Mouse (Mus musculus) cerebellum, adult 9-10 months (tissue): ENCODE measurements around the gene Ccdc12.

Source experiments
- DNase-seq: peaks from one replicate; pipeline ENCODE4 v3.0.0; 2022

Gene Ccdc12

GRCm38 (mm10) chr9:110745752-110746151 is 89.4 kb downstream of the Ccdc12 start:
- no peak for DNase-seq

- no peak for DNase-seq
Measured at GRCm38 (mm10) chr9:110746238-110746637, 89.9 kb downstream of the Ccdc12 start.

- no peak for DNase-seq
Measured at GRCm38 (mm10) chr9:110746961-110747360, 90.7 kb downstream of the Ccdc12 start, which contains the start of gene Pth1r. Gene Pth1r (minus strand): TSS chr9:110747145.

GRCm38 (mm10) chr9:110748451-110748850 is 92.1 kb downstream of the Ccdc12 start:
- no peak for DNase-seq

- DNase-seq, result no peak
Measured at GRCm38 (mm10) chr9:110750404-110751187, 94.3 kb downstream of the Ccdc12 start.

- DNase-seq, result no peak
Measured at GRCm38 (mm10) chr9:110751412-110751811, 95.1 kb downstream of the Ccdc12 start.

- no peak for DNase-seq
Measured at GRCm38 (mm10) chr9:110752917-110753435, 96.7 kb downstream of the Ccdc12 start.

GRCm38 (mm10) chr9:110753773-110754172 is 97.5 kb downstream of the Ccdc12 start:
- no peak for DNase-seq

GRCm38 (mm10) chr9:110757816-110758215 is 101.5 kb downstream of the Ccdc12 start:
- no peak for DNase-seq

- DNase-seq, result no peak
Measured at GRCm38 (mm10) chr9:110758605-110759004, 102.3 kb downstream of the Ccdc12 start.

GRCm38 (mm10) chr9:110759265-110759664 is 103.0 kb downstream of the Ccdc12 start:
- DNase-seq, result no peak

GRCm38 (mm10) chr9:110760886-110761285 is 104.6 kb downstream of the Ccdc12 start:
- DNase-seq, result no peak
